Mouse (Mus musculus) C2C12 (cell line): ENCODE measurements at regions not wholly inside any gene's neighbourhood (a gene's known extent, or its start where the extent isn't known, plus 50 kb on each side); places are given as distances from the start of the nearest gene placed in this dataset.

ENCODE experiments used
- CTCF ChIP-seq: IDR thresholded peaks from one replicate; pipeline ENCODE4 v1.5.1; 2011; ENCODE audit not compliant: control insufficient read depth, insufficient read depth, insufficient read length
- FOSL1 ChIP-seq: IDR thresholded peaks from one replicate; pipeline ENCODE4 v1.8.0; 2011; ENCODE audit warnings: mild to moderate bottlenecking, low read length; ENCODE audit not compliant: poor library complexity, insufficient read depth, severe bottlenecking
- MAX ChIP-seq: IDR thresholded peaks from one replicate; pipeline ENCODE4 v1.6.1; 2011; ENCODE audit warnings: mild to moderate bottlenecking, control low read depth

DNA sequence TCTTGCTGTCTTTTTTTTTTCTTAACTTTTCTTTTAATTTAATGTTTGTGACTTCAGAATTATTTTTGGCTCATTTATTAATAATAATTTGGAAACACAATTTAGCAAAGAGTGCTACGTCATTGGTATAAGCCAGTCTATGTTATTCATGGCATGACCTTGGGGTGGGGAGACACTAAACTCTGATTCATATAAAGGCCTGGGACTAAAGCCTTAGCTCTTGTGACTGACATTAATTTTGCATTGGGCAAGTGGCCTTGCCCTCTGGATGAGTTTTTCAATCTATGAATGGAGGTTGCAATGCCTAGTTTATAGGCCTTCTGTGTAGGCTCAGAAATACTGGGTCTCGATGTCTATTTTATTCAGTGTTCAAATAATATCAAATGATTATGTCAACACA is 169.8 kb upstream of the Nlrp1b start:
- no peak for TF ChIP-seq CTCF
- no peak for TF ChIP-seq MAX
- no peak for TF ChIP-seq FOSL1
